ENCODE assay signal across 12 mouse cellular contexts in the genomic region with DNA sequence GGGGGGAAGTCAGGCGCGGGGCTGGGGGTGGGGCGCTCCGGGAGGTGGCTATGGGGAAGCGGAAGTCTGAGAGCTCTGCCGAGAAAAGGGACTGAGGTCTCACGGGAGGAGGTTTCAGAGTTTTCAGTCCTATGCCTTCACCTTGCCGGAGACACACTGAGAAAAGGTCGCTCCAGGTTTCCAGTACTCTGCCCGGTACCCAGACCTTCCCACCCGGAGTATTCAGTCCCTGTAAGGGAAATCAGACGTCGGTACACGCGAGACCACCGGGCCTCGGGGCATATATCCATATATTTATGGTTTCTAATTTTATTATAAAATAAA. TPM values are rescaled to one million over a fixed set of nuclear protein-coding genes. Genes with fewer than 3 reads are reported as not detected.
A peak's percentile ranks its signal among the peaks of the same experiment; 100 is the strongest.
DNase-seq lines count a peak whose midpoint lies in the region; ATAC-seq lines count a peak whose summit lies in the region.
"Had no signal": no experiment of that assay in that cellular context is flagged by ENCODE, and none has a peak within 500 bp of the region (broad histone marks: within the 10 kb centered on the region; RNA-seq: fewer than 3 reads in every experiment).

No protein-coding gene starts in this region.

- H3K4me3 ChIP-seq in hindbrain, embryonic 11.5 days (ENCODE audit: low read depth, low read length), result 0 out of 2 replicates have a peak overlapping the region, but pooled peaks have one; percentile 6
- H3K4me3 ChIP-seq in hindbrain, embryonic 13.5 days, result no peak overlapping the region
- peak overlapping the region; percentile 70 for H3K4me3 ChIP-seq in embryonic facial prominence, embryonic 10.5 days
- no peak overlapping the region; the same call in 1 of the 2 replicates for H3K4me3 ChIP-seq in liver, embryonic 12.5 days

- under 1% methylated on average over 17 of the region's 17 CpGs for WGBS in hindbrain, embryonic 11.5 days
- WGBS in hindbrain, embryonic 13.5 days, result under 1% methylated on average over 16 of the region's 17 CpGs
- under 1% methylated on average over 17 of the region's 17 CpGs for WGBS in embryonic facial prominence, embryonic 10.5 days
- 1% methylated on average over 17 of the region's 17 CpGs for WGBS in liver, embryonic 12.5 days (ENCODE audit: insufficient replicate concordance)

- peak; percentile 41 for DNase-seq in hindbrain, embryonic 11.5 days (ENCODE audit: low spot score)
- peak; percentile 53 for DNase-seq in ES-CJ7 (ENCODE audit: low read depth, low spot score)
- DNase-seq in embryonic facial prominence, embryonic 10.5 days (ENCODE audit: low spot score), result no peak
- DNase-seq in layer of hippocampus, adult 18-20 months (ENCODE audit: low spot score in 2 of 2), result no peak
- no peak for DNase-seq in frontal cortex, postnatal 10 days (ENCODE audit: low spot score in 2 of 2)
- DNase-seq: adrenal gland, adult 8-10 months; cerebellum, adult 11-12 months; kidney, adult 9 months; thymus, postnatal 14 days had no signal

- no peak for ATAC-seq in hindbrain, embryonic 11.5 days (ENCODE audit: low FRiP score)
- no peak for ATAC-seq in hindbrain, embryonic 13.5 days (ENCODE audit: low FRiP score)
- ATAC-seq in liver, embryonic 12.5 days, result no peak

- peaks cover 95% of the 10 kb centered on the region for H3K27me3 ChIP-seq in hindbrain, embryonic 11.5 days (ENCODE audit: control insufficient read depth, insufficient read depth, low read length)
- peaks cover 99% of the 10 kb centered on the region for H3K27me3 ChIP-seq in hindbrain, embryonic 13.5 days
- peaks cover 98% of the 10 kb centered on the region for H3K27me3 ChIP-seq in embryonic facial prominence, embryonic 10.5 days (replicated peaks; ENCODE audit: low read depth, poor library complexity, severe bottlenecking)
- peaks cover 100% of the 10 kb centered on the region for H3K27me3 ChIP-seq in liver, embryonic 12.5 days (replicated peaks)

- H3K4me2 ChIP-seq in hindbrain, embryonic 11.5 days (replicated peaks; ENCODE audit: low read depth, low read length), result no peak overlapping the region
- H3K4me2 ChIP-seq in hindbrain, embryonic 13.5 days, result no peak overlapping the region
- peak overlapping the region; percentile 18; the same call in 1 of the 2 replicates for H3K4me2 ChIP-seq in liver, embryonic 12.5 days

- H3K9me3 ChIP-seq in hindbrain, embryonic 11.5 days (ENCODE audit: control insufficient read depth, low read length), result no peaks in the 10 kb centered on the region
- H3K9me3 ChIP-seq in hindbrain, embryonic 13.5 days, result no peaks in the 10 kb centered on the region
- H3K9me3 ChIP-seq in embryonic facial prominence, embryonic 10.5 days, result no peaks in the 10 kb centered on the region
- no peaks in the 10 kb centered on the region for H3K9me3 ChIP-seq in liver, embryonic 12.5 days (replicated peaks)

- H3K9ac ChIP-seq in hindbrain, embryonic 11.5 days (ENCODE audit: low read depth, low read length), result no peak overlapping the region
- H3K9ac ChIP-seq in hindbrain, embryonic 13.5 days, result no peak overlapping the region
- no peak overlapping the region for H3K9ac ChIP-seq in liver, embryonic 12.5 days

- H3K4me1 ChIP-seq in hindbrain, embryonic 11.5 days (replicated peaks; ENCODE audit: control insufficient read depth, insufficient read depth, low read length), result peaks cover 13% of the 10 kb centered on the region; the same call in 1 of the 2 replicates
- H3K4me1 ChIP-seq in hindbrain, embryonic 13.5 days (replicated peaks), result peaks cover 23% of the 10 kb centered on the region
- peaks cover 79% of the 10 kb centered on the region for H3K4me1 ChIP-seq in embryonic facial prominence, embryonic 10.5 days
- H3K4me1 ChIP-seq in liver, embryonic 12.5 days, result peaks cover 8% of the 10 kb centered on the region; the same call in 1 of the 2 replicates

- H3K27ac ChIP-seq in hindbrain, embryonic 11.5 days (ENCODE audit: low read depth, low read length), result no peak overlapping the region
- no peak overlapping the region for H3K27ac ChIP-seq in hindbrain, embryonic 13.5 days
- H3K27ac ChIP-seq in embryonic facial prominence, embryonic 10.5 days (replicated peaks), result peak overlapping the region; percentile 89; the same call in 1 of the 2 replicates
- no peak overlapping the region for H3K27ac ChIP-seq in liver, embryonic 12.5 days

- no peaks in the 10 kb centered on the region for H3K36me3 ChIP-seq in hindbrain, embryonic 11.5 days (ENCODE audit: control insufficient read depth, insufficient read depth, low read length)
- H3K36me3 ChIP-seq in hindbrain, embryonic 13.5 days, result no peaks in the 10 kb centered on the region
- H3K36me3 ChIP-seq in embryonic facial prominence, embryonic 10.5 days (replicated peaks), result peaks cover 21% of the 10 kb centered on the region
- H3K36me3 ChIP-seq in liver, embryonic 12.5 days, result no peaks in the 10 kb centered on the region

RNA-seq across cellular contexts. Expression of gene Six2, which starts 4.1 kb away (rescaled TPM):
- polyA plus RNA-seq in hindbrain, embryonic 11.5 days (2014; fragmentation: Nextera tagmentation; extraction: Ambion mirVana), result 6.8 and 8.3 TPM in 2 replicates
- polyA plus RNA-seq in hindbrain, embryonic 13.5 days (2015; fragmentation: Nextera tagmentation; extraction: Ambion mirVana), result 1.0 and 1.1 TPM in 2 replicates
- polyA plus RNA-seq in embryonic facial prominence, embryonic 10.5 days (2016; fragmentation: Nextera tagmentation; extraction: Ambion mirVana), result 10.1 and 15.6 TPM in 2 replicates
- polyA plus RNA-seq in liver, embryonic 12.5 days (2016; fragmentation: Nextera tagmentation; extraction: Ambion mirVana), result 0.11 and 0.30 TPM in 2 replicates
- total RNA-seq in layer of hippocampus, adult 18-20 months (2021), result under 1 TPM; 0.17 to 0.30 TPM
- total RNA-seq: neutrophil, adult 5-6 weeks had no signal

Comparison
In these comparisons a context has a peak if more than half of its experiments do, and no peak if none do; other contexts are left out.
1. H3K4me3 ChIP-seq: peak in hindbrain, embryonic 11.5 days (single experiment) and embryonic facial prominence, embryonic 10.5 days (single experiment); none in hindbrain, embryonic 13.5 days (single experiment) and liver, embryonic 12.5 days (single experiment).
2. DNase-seq: peak in hindbrain, embryonic 11.5 days (single experiment) and ES-CJ7 (single experiment); none in embryonic facial prominence, embryonic 10.5 days (single experiment), layer of hippocampus, adult 18-20 months (0 of 2) and frontal cortex, postnatal 10 days (0 of 2).